In genomic region chr10:80144159-80144558, GRCm38 (mm10) we compare ENCODE assay signal across 1 mouse cellular context.
TF ChIP-seq lines count a peak whose summit lies in the region.

No protein-coding gene starts in this region.

TF ChIP-seq in myocyte, 11 proteins besides CTCF, POLR2A, EP300 and RAD21:
- TF ChIP-seq MYOG (IDR thresholded peaks at IDR 0.05; ENCODE audit: control insufficient read depth in 1 of 3, insufficient read depth in 1 of 3, insufficient read length in 2 of 3, low read depth in 2 of 3) (no peak), TCF12 (IDR thresholded peaks at IDR 0.05; ENCODE audit: insufficient read depth, poor library complexity, severe bottlenecking) (no peak), POLR2AphosphoS2 (IDR thresholded peaks at IDR 0.05; ENCODE audit: insufficient read length, low read depth) (no peak), MYOD1 (IDR thresholded peaks at IDR 0.05; ENCODE audit: control insufficient read depth in 1 of 3, insufficient read length in 2 of 3, low read depth in 2 of 3) (no peak), E2F4 (IDR thresholded peaks at IDR 0.05; ENCODE audit: insufficient read depth) (no peak), TCF3 (IDR thresholded peaks at IDR 0.05; ENCODE audit: insufficient read length, low read depth) (no peak), MAX (IDR thresholded peaks at IDR 0.05; ENCODE audit: low read depth) (no peak), REST (IDR thresholded peaks at IDR 0.05; ENCODE audit: insufficient read depth, insufficient read length) (no peak), USF1 (IDR thresholded peaks at IDR 0.05; ENCODE audit: low read depth) (no peak), CEBPB (IDR thresholded peaks at IDR 0.05; ENCODE audit: insufficient read depth, poor library complexity, severe bottlenecking) (no peak), SRF (IDR thresholded peaks at IDR 0.05; ENCODE audit: control insufficient read depth, insufficient read length, low read depth) (no peak)
